Mouse (Mus musculus) spleen, adult 2 months (tissue): ENCODE measurements around the gene Thada.

Source experiments
- CTCF ChIP-seq: fragments of 200-500 bp; IDR thresholded peaks from 2 replicates; pipeline ENCODE4 v1.5.1; 2011; ENCODE audit warnings: mild to moderate bottlenecking, inconsistent platforms; ENCODE audit not compliant: insufficient read depth, insufficient read length, insufficient replicate concordance; ENCODE audit errors: extremely low read depth
- POLR2A ChIP-seq: fragments of 200-500 bp; IDR thresholded peaks from 2 replicates; pipeline ENCODE4 v1.6.1; 2011; ENCODE audit warnings: low read depth, low read length, inconsistent platforms

- TF ChIP-seq CTCF: no peak
- no peak for TF ChIP-seq POLR2A
Measured at GRCm38 (mm10) chr17:84279001-84279400, 187.0 kb downstream of the Thada start.
